Mouse (Mus musculus) layer of hippocampus, adult 2 months (tissue): ENCODE results near the gene Pde4dip. TPM values are rescaled to one million over a fixed set of nuclear protein-coding genes. Genes with fewer than 3 reads are reported as not detected.

Source experiments
- DNase-seq, 2 experiments: peaks; one replicate each; pipeline ENCODE4 v3.0.0; 2022; ENCODE audit warnings: low spot score in 2 of 2
- H3K27ac ChIP-seq: fragments of 200-600 bp; 2 replicates; pipeline ENCODE4 v1.8.1; 2022
- H3K4me3 ChIP-seq: fragments of 200-600 bp; 2 replicates; pipeline ENCODE4 v1.8.1; 2022; ENCODE audit warnings: mild to moderate bottlenecking
- CTCF ChIP-seq: fragments of 200-600 bp; conservative IDR thresholded peaks from 2 replicates; pipeline ENCODE4 v1.8.1; 2022; ENCODE audit warnings: antibody characterized with exemption, mild to moderate bottlenecking, moderate library complexity
- total RNA-seq, 2 experiments: library from RNA; stranded (reverse); gene quantifications; 2 replicates each; pipeline ENCODE4 v1.2.3; 2021

Gene Pde4dip
- total RNA-seq, 2 experiments from 2014 or later: 232 to 246 TPM

DNA sequence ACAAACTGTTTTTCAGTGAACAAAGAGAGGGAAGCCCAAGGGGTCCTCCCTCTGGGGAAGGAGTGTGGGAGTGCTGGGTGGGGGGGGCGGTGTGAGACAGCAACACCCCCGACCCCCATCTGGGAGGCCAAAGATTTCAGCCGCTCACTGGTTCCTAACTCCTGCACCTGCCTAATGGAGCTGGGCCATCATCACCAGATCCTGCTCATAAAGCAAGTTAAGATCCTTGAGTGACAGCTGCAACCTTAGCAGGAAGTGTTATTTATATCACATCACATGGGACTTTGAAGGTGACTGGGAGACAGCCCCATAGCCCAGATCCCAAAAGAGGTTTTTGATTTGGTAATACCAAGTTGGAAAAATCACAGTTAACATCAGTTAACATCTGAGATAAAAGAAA is 63.3 kb downstream of the Pde4dip start:
- no peak overlapping the region for H3K27ac ChIP-seq

DNA sequence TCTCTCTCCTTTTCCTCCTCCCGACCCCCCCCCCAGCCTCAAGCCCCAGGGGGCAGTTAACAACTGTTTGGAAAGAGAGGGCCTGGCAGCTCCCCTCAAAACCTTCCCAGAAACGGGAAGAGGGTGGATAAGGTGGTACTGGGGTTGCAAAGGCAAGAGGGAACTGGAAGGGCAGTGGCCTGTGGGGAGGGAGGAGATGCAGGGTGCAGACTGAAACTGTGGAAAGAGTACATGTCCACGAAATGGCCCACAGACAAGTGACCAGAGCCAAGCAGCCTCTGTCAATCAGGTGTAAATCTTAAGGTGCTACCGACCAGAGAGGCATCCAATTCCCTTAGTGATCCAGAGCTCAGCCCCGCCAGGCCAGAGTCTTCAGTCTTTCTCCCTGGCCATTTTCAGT is 63.8 kb downstream of the Pde4dip start:
- H3K27ac ChIP-seq: no peak overlapping the region
- no peak for DNase-seq
- no peak overlapping the region for H3K4me3 ChIP-seq
- no peak for TF ChIP-seq CTCF

More for the DNA sequence above, 63.3 kb downstream of the Pde4dip start:
- no peak for DNase-seq
- TF ChIP-seq CTCF: no peak
- no peak overlapping the region for H3K4me3 ChIP-seq

DNA sequence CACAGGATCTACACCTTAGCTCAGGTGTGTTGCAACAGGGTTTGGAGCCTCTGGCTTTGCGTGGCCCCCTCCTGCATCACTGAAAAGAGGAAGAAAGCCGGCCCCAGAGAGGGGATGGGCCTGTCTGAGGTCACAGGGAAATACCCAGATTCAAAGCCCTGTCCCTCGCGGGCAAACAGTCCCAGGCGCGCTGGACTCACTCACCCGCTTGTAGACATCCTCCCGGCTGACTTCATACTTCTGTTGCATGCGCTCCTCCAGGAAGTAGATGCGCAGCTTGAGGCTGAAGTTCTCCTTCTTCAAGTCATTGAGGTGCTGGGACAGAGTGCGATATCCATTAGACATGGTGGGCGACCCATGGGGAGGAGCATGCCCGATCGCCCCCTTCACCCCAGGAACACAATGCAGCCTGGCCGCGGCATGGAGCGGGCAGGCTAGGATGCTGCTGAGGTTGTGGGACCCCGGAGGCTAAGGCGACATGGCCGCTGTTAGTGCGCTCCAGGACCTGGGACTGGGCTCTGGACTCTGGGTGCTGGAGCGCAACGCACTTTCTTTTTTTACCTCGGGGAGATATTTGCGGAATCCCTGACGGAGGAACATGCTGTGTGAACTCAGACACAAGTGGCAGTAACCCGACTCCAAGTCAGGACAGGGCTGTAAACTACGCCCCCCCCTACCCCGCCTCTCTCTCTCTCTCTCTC is 64.3 kb downstream of the Pde4dip start:
- no peak overlapping the region for H3K27ac ChIP-seq
- no peak for TF ChIP-seq CTCF
- H3K4me3 ChIP-seq: peak overlapping the region; percentile 1; the same call in 1 of the 2 replicates
- DNase-seq: no peak

DNA sequence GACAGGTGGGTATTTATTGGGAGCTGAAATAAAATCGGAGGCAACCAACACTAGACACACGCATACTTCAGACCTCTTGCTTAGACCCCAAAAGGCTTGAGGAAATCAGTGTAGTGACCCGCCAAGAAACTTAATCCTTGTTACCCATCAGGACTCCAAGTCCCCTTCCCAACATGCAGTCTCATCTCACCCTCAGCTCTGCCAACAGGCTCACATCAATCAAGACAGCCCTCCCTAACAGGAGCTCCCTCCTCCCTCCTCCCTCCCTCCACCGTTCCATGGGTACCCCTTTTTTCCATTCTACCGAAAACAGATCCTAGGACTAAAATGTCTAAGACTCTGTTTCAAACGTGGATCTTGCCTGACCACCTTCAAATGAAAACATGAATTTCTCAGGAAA is 65.1 kb downstream of the Pde4dip start:
- no peak for TF ChIP-seq CTCF
- no peak for DNase-seq
- Histone ChIP-seq H3K27ac (no peak overlapping the region), H3K4me3 (no peak overlapping the region)

DNA sequence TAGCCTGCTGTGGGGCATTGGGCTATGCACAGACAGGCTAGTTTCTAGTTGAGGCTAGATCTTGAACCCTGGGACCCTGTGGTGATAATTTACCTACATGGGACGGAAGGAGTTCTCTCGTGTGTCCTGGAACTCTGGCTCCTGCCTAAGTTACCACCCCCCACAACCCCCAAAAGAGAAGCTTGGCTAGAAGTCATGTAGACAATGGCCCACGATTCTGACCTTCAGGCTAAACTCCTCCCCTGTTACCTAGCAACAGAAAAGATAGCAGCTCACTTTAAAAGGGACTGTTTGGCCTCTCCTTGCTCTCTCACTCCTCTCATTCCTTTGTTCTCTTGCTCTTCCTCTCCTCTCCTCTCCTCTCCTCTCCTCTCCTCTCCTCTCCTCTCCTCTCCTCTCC is 69.5 kb downstream of the Pde4dip start:
- Histone ChIP-seq H3K4me3 (no peak overlapping the region), H3K27ac (no peak overlapping the region)
- TF ChIP-seq CTCF: no peak
- DNase-seq: no peak

DNA sequence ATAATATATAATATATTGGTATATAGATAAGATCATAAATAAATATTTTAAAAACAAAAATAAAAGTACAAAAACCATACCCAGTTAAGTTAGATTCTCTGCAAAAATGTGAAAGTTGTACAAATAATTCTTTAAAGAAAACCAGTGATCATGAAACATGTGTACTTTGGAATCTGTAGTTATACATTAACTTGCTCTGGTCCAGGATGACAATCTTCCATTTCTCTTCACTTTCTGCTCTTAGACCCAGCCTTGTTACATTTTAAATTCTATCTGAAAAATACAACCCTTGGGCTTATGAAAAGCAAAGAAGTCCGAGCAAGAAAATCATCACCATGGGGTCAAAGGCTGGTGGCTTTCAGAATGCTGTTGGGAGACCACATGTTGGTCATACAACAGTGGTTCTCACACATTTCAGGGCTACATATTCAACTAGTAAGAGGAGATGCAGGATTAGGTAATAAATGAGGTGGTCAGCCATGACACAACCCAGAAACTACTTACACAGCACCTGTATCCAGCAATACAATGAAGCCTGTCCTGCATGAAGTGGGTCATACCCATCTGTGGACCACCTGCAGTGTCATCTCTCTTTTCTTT is 70.0 kb downstream of the Pde4dip start:
- Histone ChIP-seq H3K4me3 (no peak overlapping the region), H3K27ac (no peak overlapping the region)
- TF ChIP-seq CTCF: no peak
- DNase-seq: no peak

DNA sequence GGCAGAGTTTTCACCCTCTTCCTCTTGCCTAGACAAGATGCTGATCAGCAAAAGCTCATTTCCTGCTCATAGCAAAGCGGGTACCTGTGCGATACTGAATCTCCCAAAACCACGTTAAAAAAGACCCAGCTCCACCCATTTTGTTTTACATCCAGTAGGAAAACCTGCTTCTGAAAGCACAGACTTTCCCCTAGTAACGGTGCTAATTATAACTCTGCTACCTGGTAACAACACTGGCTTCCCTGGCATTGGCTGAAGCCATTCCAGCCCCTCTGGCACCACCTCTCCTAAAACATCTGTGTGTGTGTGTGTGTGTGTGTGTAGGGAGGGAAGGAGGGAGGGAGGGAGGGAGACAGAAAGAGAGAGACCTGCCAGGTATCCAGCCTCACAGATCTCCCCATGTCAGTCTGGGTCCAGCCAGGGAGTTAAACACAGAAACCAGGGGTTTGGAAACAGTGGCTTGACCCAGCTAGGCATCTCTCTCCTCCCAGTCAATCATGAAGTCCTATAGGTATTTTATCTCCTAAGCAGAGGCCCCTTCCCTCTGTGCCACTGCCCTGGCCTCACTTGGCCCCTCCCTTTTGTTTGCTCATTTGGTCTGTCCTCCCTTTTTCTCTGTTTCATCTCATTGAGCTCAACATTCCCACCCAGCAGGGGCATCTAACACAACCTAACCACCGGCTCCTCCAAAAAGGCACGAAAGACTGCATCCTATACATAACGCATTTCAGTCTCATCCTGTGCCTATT is 76.7 kb downstream of the Pde4dip start:
- peak; percentile 42 to 67 for DNase-seq
- no peak overlapping the region for H3K4me3 ChIP-seq
- TF ChIP-seq CTCF: no peak
- peak overlapping the region; percentile 90 for H3K27ac ChIP-seq

DNA sequence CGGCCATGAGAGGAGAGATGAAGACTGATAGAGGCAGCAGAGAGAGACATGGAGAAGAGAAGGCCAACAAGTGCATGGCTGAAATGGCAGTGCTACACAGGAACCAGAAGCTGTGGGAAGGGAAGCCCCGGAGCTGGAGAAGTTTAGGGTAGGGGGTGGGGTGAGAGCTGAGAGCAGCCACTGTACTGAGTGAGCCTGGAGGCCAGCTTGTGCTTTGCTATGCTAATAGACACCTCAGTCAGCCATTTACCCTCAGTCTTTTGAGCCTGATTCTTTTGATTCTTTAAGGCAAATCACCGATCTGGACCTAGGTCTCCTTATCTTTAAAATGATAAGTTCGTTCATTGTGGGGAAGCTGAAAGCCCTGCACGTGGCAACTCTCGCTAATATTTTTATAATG is 77.3 kb downstream of the Pde4dip start:
- no peak for TF ChIP-seq CTCF
- no peak for DNase-seq
- Histone ChIP-seq H3K4me3 (no peak overlapping the region), H3K27ac (peak overlapping the region; percentile 90)

DNA sequence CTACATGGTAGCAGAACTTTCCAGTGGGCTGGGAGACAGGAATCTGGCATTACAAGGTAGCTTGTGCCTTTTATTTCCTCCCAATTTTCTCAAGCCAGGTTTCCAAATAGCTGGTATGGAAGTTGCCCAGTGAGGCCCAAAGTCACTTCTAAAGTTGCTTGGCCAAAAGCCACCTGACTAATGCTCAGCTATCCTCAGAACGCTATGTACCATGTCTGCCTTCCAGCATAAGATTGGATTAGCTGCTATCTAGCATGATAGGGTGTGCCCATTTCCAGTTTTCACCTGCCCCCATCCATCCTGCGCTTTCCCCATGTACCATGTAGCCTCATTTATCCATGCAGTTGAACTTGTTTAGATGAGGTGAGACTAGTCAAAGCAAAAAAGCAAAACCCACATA is 78.2 kb downstream of the Pde4dip start:
- no peak overlapping the region for H3K4me3 ChIP-seq
- no peak for TF ChIP-seq CTCF
- peak overlapping the region; percentile 90; the same call in 1 of the 2 replicates for H3K27ac ChIP-seq
- DNase-seq: no peak

DNA sequence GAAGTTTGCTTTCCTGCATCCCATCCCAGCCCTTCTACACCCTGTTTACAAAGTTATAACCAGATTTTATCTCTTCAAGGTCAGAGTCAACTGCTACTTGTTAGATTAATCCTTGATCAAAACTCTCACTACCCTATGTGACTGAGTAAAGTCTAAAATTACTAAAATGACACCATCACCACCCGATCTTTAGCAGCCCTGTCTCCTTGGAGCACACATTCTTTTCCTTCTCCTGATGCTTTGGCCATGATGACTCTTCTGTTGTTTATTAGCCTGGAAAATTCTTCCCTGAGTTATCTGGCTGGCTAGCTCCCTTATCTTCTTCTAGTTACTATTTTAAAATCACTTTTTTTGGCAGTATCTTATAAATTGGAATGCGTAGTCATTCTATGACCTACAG is 82.9 kb downstream of the Pde4dip start:
- no peak for TF ChIP-seq CTCF
- H3K4me3 ChIP-seq: no peak overlapping the region

DNA sequence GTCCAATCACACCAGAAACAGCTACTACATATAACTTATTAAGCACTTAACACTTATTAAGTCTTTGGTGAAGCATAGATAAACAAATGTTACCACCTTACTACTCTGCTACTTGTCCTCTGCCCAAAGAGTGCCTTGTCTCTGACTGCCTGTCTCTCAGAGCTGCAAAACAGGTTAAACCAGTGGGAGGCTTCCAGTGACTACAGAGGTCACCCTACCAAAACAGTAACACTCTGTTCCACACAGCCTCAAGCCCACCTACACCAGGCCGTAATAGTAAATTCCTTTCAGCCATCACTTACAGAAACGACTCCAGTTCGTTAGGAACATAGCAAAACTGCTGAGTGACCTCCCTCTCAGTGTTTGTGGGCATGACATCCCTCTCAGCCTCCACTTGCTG is 84.8 kb downstream of the Pde4dip start:
- H3K4me3 ChIP-seq: no peak overlapping the region
- DNase-seq: no peak
- H3K27ac ChIP-seq: no peak overlapping the region
- TF ChIP-seq CTCF: no peak

More for the DNA sequence above, 82.9 kb downstream of the Pde4dip start:
- no peak overlapping the region for H3K27ac ChIP-seq
- no peak for DNase-seq

DNA sequence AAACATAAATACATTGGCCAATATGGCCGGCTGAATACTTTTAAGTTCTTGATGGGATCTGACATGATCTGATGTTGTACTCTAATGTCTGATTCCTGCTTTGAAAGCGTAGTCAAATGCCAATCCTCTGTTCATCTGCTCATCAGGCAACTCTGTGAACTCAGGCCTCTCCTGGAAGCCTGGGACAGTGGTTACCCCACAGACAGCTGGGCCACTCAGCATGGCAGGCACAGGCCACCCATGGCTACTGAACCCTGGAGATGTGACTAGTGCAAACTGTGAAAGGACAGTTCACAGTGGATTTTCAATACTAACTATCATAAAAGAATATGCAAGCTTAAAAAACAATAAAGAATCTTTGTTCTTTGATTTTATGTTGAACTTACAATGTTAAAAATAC is 85.6 kb downstream of the Pde4dip start:
- TF ChIP-seq CTCF: no peak
- Histone ChIP-seq H3K27ac (no peak overlapping the region), H3K4me3 (no peak overlapping the region)
- DNase-seq: no peak

DNA sequence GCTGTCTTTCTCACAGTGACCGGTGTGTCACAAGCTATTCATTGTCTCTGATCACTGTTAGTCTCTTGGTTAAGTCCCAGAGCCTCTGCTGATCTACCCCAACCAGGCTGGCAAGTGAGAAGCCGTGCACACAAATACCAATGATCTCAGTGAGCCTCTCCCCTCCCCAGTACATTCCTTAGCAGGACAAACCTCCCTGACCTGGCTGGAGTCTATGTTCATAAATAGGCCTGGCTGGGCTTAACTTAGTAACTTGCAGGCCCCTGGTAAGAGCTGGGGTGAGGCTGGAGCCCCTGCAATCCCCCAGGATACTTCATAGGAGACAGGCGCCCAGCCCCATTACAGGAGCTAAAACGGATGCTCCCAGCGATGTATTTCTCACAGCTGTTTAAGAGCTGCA is 86.2 kb downstream of the Pde4dip start:
- no peak for DNase-seq
- TF ChIP-seq CTCF: no peak
- H3K4me3 ChIP-seq: no peak overlapping the region

More for the DNA sequence above, 86.2 kb downstream of the Pde4dip start:
- 0 out of 2 replicates have a peak overlapping the region, but pooled peaks have one; percentile 18 for H3K27ac ChIP-seq
